Mouse (Mus musculus) T-cell, adult 2 months (primary cell): Measurements from ENCODE around the gene Arl15.

Experiments
- DNase-seq: peaks from one replicate; pipeline ENCODE4 v3.0.0; 2022; ENCODE audit warnings: low spot score

Gene Arl15

GRCm38 (mm10) chr13:113800246-113800645, 5.9 kb downstream of the Arl15 start:
- no peak for DNase-seq

GRCm38 (mm10) chr13:113802571-113802970, 8.3 kb downstream of the Arl15 start:
- DNase-seq: no peak

GRCm38 (mm10) chr13:113811141-113811540, 16.8 kb downstream of the Arl15 start:
- DNase-seq: no peak

GRCm38 (mm10) chr13:113811910-113812592, 17.7 kb downstream of the Arl15 start:
- DNase-seq: no peak

- DNase-seq: no peak
Observed at GRCm38 (mm10) chr13:113812593-113812975, 18.3 kb downstream of the Arl15 start.

DNA sequence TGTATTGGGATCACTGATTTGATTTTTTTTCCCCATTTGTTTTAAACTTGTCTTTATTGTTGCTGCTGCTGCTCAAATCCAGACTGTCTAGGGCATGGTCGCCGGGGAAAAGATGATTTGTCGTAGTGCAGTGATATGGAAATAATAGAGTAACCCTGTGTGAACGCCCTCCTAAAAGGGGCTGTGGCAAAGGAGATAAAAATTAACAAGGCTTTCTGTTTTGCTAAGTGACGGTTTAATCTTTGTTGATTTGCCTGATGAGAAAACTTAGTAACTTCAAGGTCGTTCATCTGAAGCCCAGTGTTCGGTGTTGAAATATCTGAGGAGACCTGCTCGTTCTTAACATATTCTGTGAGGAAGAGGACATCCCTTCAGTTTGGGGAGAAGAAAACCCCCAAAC, 19.8 kb downstream of the Arl15 start:
- DNase-seq: no peak

DNA sequence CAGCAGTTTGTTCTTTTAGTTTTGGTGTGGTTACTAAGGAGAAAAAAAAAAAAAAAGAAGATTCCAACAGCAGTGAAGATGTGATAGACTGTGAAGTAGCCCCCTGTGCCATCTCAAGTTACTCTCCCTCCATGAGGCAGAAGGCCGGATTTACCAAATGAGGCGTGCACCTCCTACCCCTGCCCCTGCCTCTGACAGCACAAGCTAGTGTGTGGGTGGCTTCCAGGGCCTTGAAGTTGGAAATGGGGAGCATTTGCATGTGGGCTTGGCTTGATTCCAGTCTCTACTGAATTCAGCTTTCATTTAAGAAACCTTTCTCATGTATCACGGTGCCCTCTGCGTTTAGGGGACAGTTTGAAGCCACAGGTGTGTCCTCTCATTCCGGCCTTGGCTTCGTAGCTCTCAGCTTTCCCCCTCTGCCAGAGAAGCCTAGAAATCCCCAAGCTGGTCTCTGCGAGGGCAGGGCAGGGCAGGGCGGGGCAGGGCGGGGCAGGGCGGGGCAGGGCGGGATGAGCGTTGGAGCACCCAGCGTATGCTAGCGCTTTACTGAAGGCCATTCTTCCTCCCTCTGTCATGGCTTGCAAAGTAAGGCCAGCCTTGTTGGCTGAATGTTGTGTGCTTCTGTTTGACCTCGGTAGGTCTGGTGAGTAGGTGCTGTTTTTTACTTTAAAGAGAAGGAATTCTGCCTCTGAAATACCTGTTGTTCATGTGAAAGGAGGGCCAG, 21.6 kb downstream of the Arl15 start:
- peak; percentile 5 for DNase-seq

GRCm38 (mm10) chr13:113816421-113816810, 22.1 kb downstream of the Arl15 start:
- DNase-seq: no peak

DNA sequence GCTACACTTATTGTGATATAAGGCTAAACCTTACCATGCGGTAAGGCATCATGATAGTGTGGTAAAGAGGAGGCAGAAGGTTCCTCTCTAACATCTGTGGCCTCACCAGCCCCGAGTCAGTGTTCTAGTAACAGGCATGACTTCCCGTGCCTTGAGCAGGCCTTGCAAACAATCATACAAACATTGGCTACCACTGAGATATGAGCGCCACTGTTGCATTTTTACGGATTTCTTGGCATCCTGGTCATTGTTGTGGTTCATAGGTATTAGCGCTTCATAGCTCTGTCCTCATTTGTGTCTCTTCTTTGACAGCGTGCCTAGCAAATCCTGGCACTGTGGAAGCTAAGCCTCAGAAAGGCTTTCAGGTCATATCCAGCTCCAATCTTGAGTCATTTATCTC, 24.7 kb downstream of the Arl15 start:
- DNase-seq: no peak

- DNase-seq: no peak
Observed at GRCm38 (mm10) chr13:113820176-113820575, 25.9 kb downstream of the Arl15 start.

- no peak for DNase-seq
Observed at GRCm38 (mm10) chr13:113821891-113822290, 27.6 kb downstream of the Arl15 start.

DNA sequence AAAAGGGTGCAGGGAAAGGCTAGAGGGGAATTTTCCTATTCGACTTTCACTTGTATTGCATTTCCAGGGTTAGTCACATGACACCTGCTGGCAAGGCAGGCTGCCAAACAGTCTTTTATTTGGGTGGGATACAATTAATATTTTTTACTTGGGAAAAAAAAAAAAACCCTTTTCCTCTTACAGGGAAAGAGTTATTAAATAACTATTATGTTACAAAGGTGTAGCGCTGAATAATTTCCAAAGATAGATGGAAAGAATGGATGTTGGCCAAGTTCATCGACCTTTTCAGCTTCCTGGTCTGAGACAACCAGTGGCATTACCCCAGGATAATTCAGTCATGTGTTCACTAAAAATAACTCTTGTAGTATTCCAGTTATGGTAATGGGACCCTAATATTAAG, 29.7 kb downstream of the Arl15 start:
- no peak for DNase-seq

DNA sequence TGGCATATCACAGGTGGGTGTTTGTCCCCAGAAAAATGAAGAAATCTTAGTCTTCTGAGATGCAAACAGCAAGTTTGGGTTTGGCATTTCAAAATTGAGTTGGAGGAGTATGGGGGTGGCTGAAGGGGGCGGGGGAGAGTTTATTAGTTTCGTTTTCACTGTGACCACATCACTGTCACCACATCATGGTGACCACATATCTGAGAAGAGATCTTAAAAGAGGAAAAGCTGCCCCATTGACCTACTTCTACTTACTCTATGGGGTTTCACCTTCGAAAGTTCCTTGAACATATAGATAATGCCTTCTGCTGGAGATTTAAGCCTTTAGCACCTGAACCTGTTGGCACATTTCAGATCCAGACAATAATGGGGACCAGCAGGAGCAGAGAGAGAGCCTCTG, 34.3 kb downstream of the Arl15 start:
- no peak for DNase-seq

- DNase-seq: no peak
Observed at GRCm38 (mm10) chr13:113829079-113829478, 34.8 kb downstream of the Arl15 start.

GRCm38 (mm10) chr13:113830805-113831204, 36.5 kb downstream of the Arl15 start:
- DNase-seq: no peak

DNA sequence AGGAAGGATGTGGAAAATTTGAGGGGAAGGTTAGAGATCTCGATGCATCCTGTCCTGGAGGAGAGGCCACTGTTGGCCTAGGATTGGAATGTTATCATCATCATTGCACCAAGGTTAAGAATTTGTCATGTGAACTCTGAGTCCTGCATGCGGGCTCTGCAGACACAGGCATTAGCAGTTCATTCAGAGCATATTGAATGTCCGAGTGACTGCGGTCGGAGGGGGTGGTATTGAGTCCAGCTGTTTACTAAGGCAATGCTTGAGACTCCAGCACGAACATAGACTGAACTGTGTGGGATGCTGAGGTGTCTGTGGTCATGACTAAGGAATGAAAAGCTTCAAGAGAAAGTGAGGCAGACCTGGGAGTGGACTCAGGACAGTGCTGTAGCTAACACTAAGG, 38.6 kb downstream of the Arl15 start:
- DNase-seq: no peak

DNA sequence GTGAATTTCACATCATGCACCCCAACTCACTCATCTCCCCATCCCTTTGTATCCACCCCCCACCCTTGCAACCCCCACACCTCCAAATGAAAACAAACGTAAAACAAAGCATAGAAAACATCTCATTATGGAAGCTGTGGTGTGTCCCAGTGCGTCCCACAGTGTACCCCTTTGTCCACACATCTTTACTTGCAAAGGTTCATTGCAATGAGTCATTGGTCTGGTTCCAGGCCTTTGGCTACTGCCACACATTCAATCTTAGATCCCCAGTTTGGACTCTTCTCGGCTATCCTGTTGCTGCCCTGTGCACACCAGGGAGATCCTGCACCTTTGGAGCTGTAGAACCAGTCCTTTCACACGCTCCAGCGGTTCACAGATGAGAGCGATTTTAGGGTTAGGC, 41.6 kb downstream of the Arl15 start:
- DNase-seq: no peak

DNA sequence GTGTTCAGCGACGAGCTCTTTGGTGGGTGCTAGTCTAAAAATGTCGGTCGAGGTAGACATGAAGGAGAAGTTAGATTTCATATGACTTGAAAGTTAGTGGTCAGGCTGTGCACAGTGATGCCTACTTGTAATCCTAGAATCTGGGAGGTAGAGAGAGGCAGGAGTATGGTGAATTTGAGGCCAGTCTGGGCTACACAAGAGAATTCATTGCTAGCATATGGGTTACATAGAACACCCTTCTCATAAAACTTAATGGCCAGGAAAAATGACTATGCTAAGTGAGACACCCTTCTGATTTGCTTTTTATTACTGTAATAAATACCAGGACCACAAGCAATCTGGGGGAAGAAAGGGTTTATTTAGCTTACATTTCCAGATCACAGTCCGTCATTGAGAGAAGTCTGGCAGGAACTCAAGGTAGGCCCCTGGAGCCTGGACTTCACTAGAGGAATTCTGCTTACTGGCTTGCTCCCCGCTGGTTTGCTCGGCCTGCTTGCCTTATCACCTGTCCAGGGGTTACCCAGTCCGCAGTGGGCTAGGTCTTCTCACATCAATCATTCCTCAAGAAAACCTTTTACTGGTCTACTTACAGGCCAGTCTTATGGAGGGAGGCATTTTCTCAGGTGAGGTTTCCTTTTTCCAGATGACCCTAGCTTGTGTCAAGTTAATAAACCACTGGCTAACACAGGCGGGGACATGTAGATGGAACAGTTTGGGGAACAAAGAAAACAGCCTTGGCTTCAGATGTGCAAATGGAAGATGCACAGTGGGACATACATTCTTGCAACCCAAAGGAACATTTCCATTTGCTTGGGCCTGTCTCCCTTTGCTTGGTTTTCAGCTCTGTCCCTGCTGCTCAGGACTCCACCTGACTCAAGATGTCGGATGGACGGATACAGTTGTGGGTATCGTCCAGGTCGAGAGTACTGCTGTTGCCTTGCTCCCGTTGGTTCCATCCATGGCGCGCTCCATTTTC, 44.6 kb downstream of the Arl15 start:
- no peak for DNase-seq

- DNase-seq: no peak
Observed at GRCm38 (mm10) chr13:113840421-113840820, 46.1 kb downstream of the Arl15 start.

GRCm38 (mm10) chr13:113842411-113843309, 48.4 kb downstream of the Arl15 start:
- no peak for DNase-seq

DNA sequence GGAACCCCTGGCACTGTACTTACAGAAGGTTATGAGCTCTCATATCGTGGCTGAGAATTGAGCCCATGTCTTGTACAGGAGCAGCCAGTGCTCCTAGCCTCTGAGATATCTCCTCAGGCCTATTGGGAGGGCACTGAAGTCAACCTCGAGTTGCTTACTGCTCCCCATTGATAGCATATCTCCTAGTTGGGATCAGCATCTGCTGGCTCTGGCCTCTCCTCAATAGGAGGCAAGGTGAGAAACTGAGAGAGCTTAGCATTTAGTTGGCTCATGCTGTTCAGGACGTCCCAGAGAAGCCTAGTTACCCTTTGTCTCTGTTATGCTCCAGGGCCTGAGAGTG, 49.0 kb downstream of the Arl15 start:
- DNase-seq: no peak

GRCm38 (mm10) chr13:113843901-113844300, 49.6 kb downstream of the Arl15 start:
- no peak for DNase-seq
